ENCODE assay signal across 10 mouse cellular contexts in genomic region chr12:33269743-33270142, GRCm38 (mm10).
A peak's percentile ranks its signal among the peaks of the same experiment; 100 is the strongest.
DNase-seq lines count a peak whose midpoint lies in the region; ATAC-seq and TF ChIP-seq lines count a peak whose summit lies in the region.
"Had no signal": no experiment of that assay in that cellular context is flagged by ENCODE, and none has a peak within 500 bp of the region (broad histone marks: within the 10 kb centered on the region; RNA-seq: fewer than 3 reads in every experiment).

No protein-coding gene starts in this region.

- peak; percentile 20 to 25 for DNase-seq in cerebellum, adult 18-20 months
- DNase-seq in layer of hippocampus, adult 2 months (ENCODE audit: low spot score in 2 of 2) = no peak
- no peak for DNase-seq in layer of hippocampus, adult 8-10 months (ENCODE audit: low spot score in 2 of 2)
- peak; percentile 17 for DNase-seq in T-cell, adult 2 months (ENCODE audit: low spot score)
- peak; percentile 61 for DNase-seq in forebrain, embryonic 14.5 days (ENCODE audit: low spot score)
- no peak for DNase-seq in frontal cortex, postnatal 10 days (ENCODE audit: low spot score in 2 of 2)

- TF ChIP-seq CTCF in layer of hippocampus, adult 2 months (conservative IDR thresholded peaks at IDR 0.05) = peak; percentile 79

- H3K27me3 ChIP-seq in forebrain, embryonic 14.5 days (replicated peaks; ENCODE audit: control insufficient read depth, insufficient read depth, low read length) = no peaks in the 10 kb centered on the region
- H3K27me3 ChIP-seq: heart, embryonic 15.5 days; midbrain, embryonic 12.5 days had no signal

- H3K27ac ChIP-seq in layer of hippocampus, adult 2 months = no peak overlapping the region
- H3K27ac ChIP-seq in forebrain, embryonic 14.5 days (ENCODE audit: low read depth, low read length) = no peak overlapping the region
- H3K27ac ChIP-seq: heart, embryonic 15.5 days; midbrain, embryonic 12.5 days had no signal

- ATAC-seq in cerebellum, adult (ENCODE audit: insufficient number of reproducible peaks, low FRiP score, low TSS enrichment) = no peak
- peak; percentile 44; the same call in 1 of the 2 replicates for ATAC-seq in forebrain, embryonic 14.5 days
- peak; percentile 63 for ATAC-seq in megakaryocyte, adult 5-6 weeks (ENCODE audit: poor library complexity, severe bottlenecking)

- 71% methylated on average over 5 of the region's 5 CpGs for WGBS in forebrain, embryonic 14.5 days

- no peak overlapping the region for H3K9ac ChIP-seq in forebrain, embryonic 14.5 days (ENCODE audit: low read length)
- H3K9ac ChIP-seq: heart, embryonic 15.5 days; midbrain, embryonic 12.5 days had no signal

- no peaks in the 10 kb centered on the region for H3K9me3 ChIP-seq in forebrain, embryonic 14.5 days (replicated peaks; ENCODE audit: control insufficient read depth, low read length)
- H3K9me3 ChIP-seq: heart, embryonic 15.5 days had no signal

- no peaks in the 10 kb centered on the region for H3K4me1 ChIP-seq in forebrain, embryonic 14.5 days (ENCODE audit: control insufficient read depth, insufficient read depth, low read length)

- H3K36me3 ChIP-seq in forebrain, embryonic 14.5 days (ENCODE audit: control insufficient read depth, insufficient read depth, low read length) = no peaks in the 10 kb centered on the region
- H3K36me3 ChIP-seq: heart, embryonic 15.5 days; midbrain, embryonic 12.5 days had no signal

- H3K4me2 ChIP-seq in forebrain, embryonic 14.5 days (ENCODE audit: low read length) = no peak overlapping the region
- H3K4me2 ChIP-seq: heart, embryonic 15.5 days; midbrain, embryonic 12.5 days had no signal

- no peak overlapping the region for H3K4me3 ChIP-seq in layer of hippocampus, adult 2 months
- no peak overlapping the region for H3K4me3 ChIP-seq in forebrain, embryonic 14.5 days (ENCODE audit: low read depth, low read length)
- H3K4me3 ChIP-seq: heart, embryonic 15.5 days; midbrain, embryonic 12.5 days had no signal

Comparison
In these comparisons a context has a peak if more than half of its experiments do, and no peak if none do; other contexts are left out.
1. DNase-seq: peak in cerebellum, adult 18-20 months (2 of 2), T-cell, adult 2 months (single experiment) and forebrain, embryonic 14.5 days (single experiment); none in layer of hippocampus, adult 2 months (0 of 2), layer of hippocampus, adult 8-10 months (0 of 2) and frontal cortex, postnatal 10 days (0 of 2).